Mouse (Mus musculus): ENCODE measurements around the gene Pex7. TPM values are rescaled to one million over a fixed set of nuclear protein-coding genes. Genes with fewer than 3 reads are reported as not detected.

Pex7 gene
- polyA plus RNA-seq, 1 experiment, result 36.1 TPM

GRCm38 (mm10) chr10:19815371-19815770, 92.1 kb downstream of the Pex7 start:
- no peak for DNase-seq (ENCODE audit: extremely low spot score in 1 of 2, low spot score in 1 of 2)

DNA sequence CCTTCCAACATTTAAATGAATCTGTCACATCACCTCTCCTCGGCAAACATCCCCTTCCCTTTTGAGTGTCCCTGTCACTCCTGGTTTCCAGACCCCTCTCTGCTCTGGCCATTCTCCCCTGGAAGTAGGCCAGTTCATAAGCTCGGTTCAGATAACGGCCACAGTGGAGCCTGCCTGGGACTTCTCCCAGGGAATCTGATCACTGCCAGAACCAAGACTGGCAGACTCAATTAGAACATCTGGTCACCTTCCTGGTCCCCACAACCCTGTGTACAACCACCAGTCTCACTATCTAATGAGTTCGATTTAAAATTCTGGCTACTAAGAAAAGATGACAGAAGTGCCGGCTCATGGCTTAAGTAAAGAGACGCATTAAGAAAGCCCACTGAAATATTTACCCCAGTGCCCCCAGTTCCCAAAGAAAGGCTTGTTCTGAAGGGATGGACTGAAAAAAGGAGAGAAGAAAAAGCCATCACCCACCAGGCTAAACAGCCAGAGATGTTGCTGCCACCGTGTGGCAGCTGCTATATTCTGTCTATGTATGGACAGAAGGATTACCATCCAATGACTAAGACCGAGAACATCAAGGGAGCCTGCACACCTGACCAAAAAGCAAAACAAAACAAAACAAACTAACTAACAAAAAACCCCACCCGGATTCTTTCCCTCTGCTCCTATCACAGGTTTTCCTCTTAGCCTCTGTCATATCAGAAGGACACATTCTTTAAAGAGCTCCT, 95.9 kb downstream of the Pex7 start:
- peak; percentile 8 to 56 for DNase-seq (ENCODE audit: extremely low spot score in 1 of 2, low spot score in 1 of 2)

GRCm38 (mm10) chr10:19804763-19805162, 102.7 kb downstream of the Pex7 start:
- DNase-seq (ENCODE audit: extremely low spot score in 1 of 2, low spot score in 1 of 2), result no peak

Other genes starting within 250 kb of the Pex7 start
- gene Il20ra, start 195.1 kb downstream of the Pex7 start, polyA plus RNA-seq (2012; rRNA removed), result 2.1 and 2.3 TPM in 2 replicates
- 7.5 and 8.9 TPM in 2 replicates for gene Slc35d3, start 56.2 kb downstream of the Pex7 start, polyA plus RNA-seq (2012; rRNA removed)
- gene Map3k5, start 26.8 kb upstream of the Pex7 start, polyA plus RNA-seq (2012; rRNA removed), result 10.5 and 10.9 TPM in 2 replicates
- 70.1 and 73.5 TPM in 2 replicates for gene Map7, start 240.8 kb upstream of the Pex7 start, polyA plus RNA-seq (2012; rRNA removed)